Mouse (Mus musculus): ENCODE measurements around the gene Faap20. TPM values are rescaled to one million over a fixed set of nuclear protein-coding genes. Genes with fewer than 3 reads are reported as not detected.

The Faap20 gene
- polyA plus RNA-seq, 1 experiment from 2014 or later = 99.2 TPM

DNA sequence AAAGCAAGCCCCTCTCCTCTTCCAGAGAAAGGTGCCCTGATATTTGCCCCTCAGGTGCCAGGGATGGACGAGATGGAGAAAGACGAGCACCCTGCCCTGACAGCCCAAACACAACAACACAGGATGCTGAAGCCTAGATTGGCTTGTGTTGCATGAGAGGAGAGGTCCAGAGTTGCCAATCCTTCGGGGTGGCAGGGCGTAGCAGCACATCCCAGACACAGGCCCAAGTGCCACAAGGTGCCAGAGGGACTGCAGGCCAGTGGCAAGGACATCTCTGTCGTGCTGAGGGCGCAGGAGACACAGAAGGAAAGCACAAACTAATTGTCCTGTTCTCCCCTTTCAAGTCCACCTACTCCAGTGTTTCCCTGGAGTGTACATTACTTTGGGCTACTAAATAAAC lies 35.4 kb upstream of the Faap20 start:
- no peak overlapping the region for H3K4me2 ChIP-seq
- H3K27me3 ChIP-seq = no peaks in the 10 kb centered on the region
- H3K4me1 ChIP-seq (replicated peaks) = peaks cover 76% of the 10 kb centered on the region
- H3K27ac ChIP-seq = no peak overlapping the region
- H3K36me3 ChIP-seq = peaks cover 31% of the 10 kb centered on the region
- ATAC-seq (ENCODE audit: insufficient number of reproducible peaks, insufficient read depth, low FRiP score, low TSS enrichment, low read depth) = no peak
- 76% methylated on average over 6 of the region's 6 CpGs for WGBS
- peak overlapping the region; percentile 31; the same call in 1 of the 2 replicates for H3K9ac ChIP-seq (replicated peaks)
- H3K9me3 ChIP-seq = no peaks in the 10 kb centered on the region
- no peak overlapping the region for H3K4me3 ChIP-seq (replicated peaks)

DNA sequence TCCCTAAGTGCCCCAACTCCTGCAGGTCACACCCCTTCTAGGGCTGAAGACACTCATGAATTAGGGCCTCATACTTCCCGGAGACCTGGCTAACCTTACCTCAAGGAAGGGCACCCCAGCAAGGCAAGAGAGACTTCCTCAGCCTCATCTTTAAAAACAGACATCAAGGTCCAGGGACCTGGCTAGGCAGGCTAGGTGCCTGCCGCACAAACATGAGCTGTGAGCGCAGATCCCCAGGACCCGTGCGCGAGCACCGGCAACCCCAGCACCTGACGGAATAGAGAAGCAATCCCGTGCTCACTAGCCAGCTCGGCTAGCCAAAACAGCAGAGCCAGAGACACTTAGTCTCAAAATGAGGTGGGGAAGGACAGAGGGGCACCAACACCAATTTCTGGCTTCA lies 34.8 kb upstream of the Faap20 start:
- Histone ChIP-seq H3K4me2 (peak overlapping the region; percentile 28), H3K36me3 (peaks cover 31% of the 10 kb centered on the region), H3K9me3 (no peaks in the 10 kb centered on the region), H3K4me1 (replicated peaks) (peaks cover 76% of the 10 kb centered on the region), H3K9ac (replicated peaks) (no peak overlapping the region), H3K27me3 (no peaks in the 10 kb centered on the region), H3K27ac (no peak overlapping the region), H3K4me3 (replicated peaks) (no peak overlapping the region)
- 70% methylated on average over 10 of the region's 10 CpGs for WGBS
- ATAC-seq (ENCODE audit: insufficient number of reproducible peaks, insufficient read depth, low FRiP score, low TSS enrichment, low read depth) = no peak

DNA sequence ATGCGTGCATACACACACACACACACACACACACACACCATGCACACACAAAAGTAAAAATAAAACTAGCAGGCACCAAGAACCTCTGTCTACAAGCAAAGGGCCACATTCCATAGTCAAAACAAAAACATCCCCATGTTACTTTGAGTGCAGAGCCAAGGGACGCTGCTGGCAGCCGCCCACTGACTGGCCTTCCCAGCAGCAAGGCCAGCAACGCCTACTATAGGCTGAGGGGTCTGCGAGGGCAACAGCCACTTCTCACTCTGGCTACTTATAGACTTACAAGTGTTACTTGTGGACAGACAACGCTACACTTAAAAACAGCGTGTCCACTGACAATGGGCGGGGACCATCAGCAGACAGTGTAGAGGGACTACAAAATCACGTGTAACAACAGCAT lies 34.4 kb upstream of the Faap20 start:
- Histone ChIP-seq H3K4me2 (peak overlapping the region; percentile 28), H3K27ac (no peak overlapping the region), H3K27me3 (no peaks in the 10 kb centered on the region), H3K36me3 (peaks cover 31% of the 10 kb centered on the region), H3K9ac (replicated peaks) (no peak overlapping the region), H3K4me3 (replicated peaks) (no peak overlapping the region), H3K4me1 (replicated peaks) (peaks cover 80% of the 10 kb centered on the region), H3K9me3 (no peaks in the 10 kb centered on the region)
- no peak for ATAC-seq (ENCODE audit: insufficient number of reproducible peaks, insufficient read depth, low FRiP score, low TSS enrichment, low read depth)
- WGBS = 57% methylated on average over 9 of the region's 9 CpGs

DNA sequence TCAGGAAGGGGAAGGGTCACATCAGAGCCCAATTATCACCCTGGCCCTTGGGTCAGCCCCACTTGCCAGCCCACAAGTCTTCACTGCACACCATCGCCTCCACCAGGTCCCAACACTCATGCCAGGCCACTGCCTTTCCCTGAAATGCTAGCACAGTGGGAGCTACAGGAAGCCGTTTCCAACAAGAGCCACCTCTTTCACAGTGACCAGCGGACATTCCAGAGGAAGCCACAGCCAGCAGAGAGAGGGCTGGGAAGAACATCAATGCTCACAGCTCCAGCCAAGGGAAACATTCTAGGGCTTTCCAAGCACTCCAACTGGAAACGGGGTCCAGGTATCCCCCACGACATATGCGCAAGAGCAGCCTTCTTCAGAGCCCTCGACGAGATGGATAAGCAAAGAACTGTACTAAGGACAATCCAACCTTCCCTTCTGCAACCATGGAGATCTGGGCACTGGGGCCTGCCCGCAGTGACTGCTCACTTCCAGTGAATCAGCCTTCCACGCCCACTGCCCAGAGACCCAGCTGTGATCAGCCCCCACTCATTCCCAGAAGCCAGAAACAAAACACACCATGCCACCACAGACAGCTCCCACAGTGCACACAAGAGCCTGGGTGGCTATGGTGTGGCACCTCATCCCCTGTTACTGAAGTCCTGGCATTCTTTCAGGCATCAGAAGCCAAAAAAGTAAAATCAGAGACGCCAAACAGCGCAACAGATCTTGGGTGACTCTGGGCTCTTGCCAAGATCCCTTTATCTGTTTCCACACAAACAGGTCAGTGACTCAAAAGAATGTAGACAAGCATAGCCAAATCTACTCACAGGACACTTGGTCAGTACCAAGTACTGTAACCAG lies 33.6 kb upstream of the Faap20 start:
- Histone ChIP-seq H3K36me3 (peaks cover 24% of the 10 kb centered on the region), H3K27ac (peak overlapping the region; percentile 53; the same call in 1 of the 2 replicates), H3K4me1 (replicated peaks) (peaks cover 88% of the 10 kb centered on the region), H3K9ac (replicated peaks) (no peak overlapping the region), H3K4me3 (replicated peaks) (no peak overlapping the region), H3K27me3 (no peaks in the 10 kb centered on the region), H3K9me3 (no peaks in the 10 kb centered on the region), H3K4me2 (peak overlapping the region; percentile 99)
- WGBS = 66% methylated on average over 12 of the region's 12 CpGs
- no peak for ATAC-seq (ENCODE audit: insufficient number of reproducible peaks, insufficient read depth, low FRiP score, low TSS enrichment, low read depth)

DNA sequence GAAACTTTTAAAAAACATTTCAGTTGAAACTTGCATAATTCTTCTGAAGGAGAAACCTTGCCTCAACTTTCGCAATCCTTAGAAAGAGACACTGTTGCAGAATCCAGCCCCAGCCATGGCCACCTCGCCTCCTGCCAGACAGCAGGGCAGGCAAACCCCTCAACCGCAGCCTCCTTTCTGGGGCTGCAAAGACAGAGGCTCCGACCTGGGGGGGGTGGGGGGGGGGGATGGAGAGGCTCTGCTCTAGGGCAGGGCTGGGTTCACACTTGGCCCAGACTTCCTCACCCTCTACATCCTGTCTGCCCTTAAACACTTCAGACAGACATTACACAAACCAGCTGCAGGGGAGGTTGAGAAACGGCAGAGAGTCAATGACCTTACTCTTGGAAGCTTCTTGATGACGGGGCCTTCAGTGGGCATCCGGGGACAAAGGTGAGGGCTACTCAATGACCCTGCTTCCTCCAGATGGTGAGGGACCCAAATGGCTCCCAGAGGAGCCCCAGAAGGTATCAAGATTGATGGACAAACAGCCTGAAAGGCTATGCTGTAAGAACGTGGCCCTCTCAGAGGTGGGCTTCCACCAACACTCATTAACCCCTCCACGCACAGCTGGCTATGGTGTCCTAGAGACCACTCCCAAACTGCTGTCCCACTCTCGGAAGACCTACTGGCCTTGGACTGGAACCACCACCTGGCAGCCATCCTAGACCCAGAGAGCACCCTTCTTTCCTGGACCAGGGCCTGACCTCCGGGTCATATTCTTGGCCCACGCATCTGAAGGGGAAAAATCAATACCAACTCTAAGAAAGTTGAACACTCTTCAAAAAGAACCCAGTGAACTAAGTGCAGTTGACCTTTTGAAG lies 32.1 kb upstream of the Faap20 start:
- Histone ChIP-seq H3K27me3 (no peaks in the 10 kb centered on the region), H3K9ac (replicated peaks) (no peak overlapping the region), H3K4me3 (replicated peaks) (peak overlapping the region; percentile 96), H3K27ac (peak overlapping the region; percentile 45; the same call in 1 of the 2 replicates), H3K9me3 (no peaks in the 10 kb centered on the region), H3K4me1 (replicated peaks) (peaks cover 87% of the 10 kb centered on the region), H3K4me2 (peak overlapping the region; percentile 99), H3K36me3 (peaks cover 12% of the 10 kb centered on the region; the same call in 1 of the 2 replicates)
- 37% methylated on average over 12 of the region's 12 CpGs for WGBS
- ATAC-seq (ENCODE audit: insufficient number of reproducible peaks, insufficient read depth, low FRiP score, low TSS enrichment, low read depth) = no peak

DNA sequence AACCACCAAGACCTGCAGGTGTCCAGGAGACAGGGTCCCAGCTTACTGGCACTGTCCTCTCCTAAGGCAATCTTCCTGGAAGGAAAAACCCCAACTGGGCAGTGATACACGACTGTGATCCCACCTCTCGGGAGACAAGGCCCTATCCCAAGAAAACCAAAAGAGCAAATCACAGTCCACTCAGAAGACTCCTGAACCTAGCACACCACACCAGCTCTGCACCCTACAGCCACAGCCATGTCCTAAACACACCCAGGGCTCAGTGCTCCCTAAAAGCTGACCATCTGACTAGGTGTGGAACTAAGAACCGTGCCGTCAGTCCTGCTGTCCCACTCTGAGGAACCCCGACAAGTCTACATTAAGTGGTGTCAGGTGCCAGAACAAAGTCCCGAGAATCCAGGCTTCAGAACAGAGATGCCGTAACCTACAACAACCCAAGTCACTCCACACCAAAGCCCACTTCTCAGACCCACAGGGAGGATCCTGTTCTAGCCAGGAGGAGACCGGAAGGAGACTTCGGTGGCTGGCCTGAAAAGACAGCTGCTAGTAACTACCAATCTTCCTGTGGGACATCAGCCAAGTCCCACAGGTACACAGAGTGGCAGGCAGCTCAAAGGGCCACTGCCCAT lies 31.4 kb upstream of the Faap20 start:
- WGBS = 75% methylated on average over 9 of the region's 9 CpGs
- Histone ChIP-seq H3K4me1 (replicated peaks) (peaks cover 80% of the 10 kb centered on the region), H3K9me3 (no peaks in the 10 kb centered on the region), H3K9ac (replicated peaks) (0 out of 2 replicates have a peak overlapping the region, but pooled peaks have one; percentile 97), H3K27ac (peak overlapping the region; percentile 45; the same call in 1 of the 2 replicates), H3K36me3 (peaks cover 8% of the 10 kb centered on the region; the same call in 1 of the 2 replicates), H3K4me2 (peak overlapping the region; percentile 99), H3K27me3 (no peaks in the 10 kb centered on the region), H3K4me3 (replicated peaks) (peak overlapping the region; percentile 96)
- no peak for ATAC-seq (ENCODE audit: insufficient number of reproducible peaks, insufficient read depth, low FRiP score, low TSS enrichment, low read depth)

DNA sequence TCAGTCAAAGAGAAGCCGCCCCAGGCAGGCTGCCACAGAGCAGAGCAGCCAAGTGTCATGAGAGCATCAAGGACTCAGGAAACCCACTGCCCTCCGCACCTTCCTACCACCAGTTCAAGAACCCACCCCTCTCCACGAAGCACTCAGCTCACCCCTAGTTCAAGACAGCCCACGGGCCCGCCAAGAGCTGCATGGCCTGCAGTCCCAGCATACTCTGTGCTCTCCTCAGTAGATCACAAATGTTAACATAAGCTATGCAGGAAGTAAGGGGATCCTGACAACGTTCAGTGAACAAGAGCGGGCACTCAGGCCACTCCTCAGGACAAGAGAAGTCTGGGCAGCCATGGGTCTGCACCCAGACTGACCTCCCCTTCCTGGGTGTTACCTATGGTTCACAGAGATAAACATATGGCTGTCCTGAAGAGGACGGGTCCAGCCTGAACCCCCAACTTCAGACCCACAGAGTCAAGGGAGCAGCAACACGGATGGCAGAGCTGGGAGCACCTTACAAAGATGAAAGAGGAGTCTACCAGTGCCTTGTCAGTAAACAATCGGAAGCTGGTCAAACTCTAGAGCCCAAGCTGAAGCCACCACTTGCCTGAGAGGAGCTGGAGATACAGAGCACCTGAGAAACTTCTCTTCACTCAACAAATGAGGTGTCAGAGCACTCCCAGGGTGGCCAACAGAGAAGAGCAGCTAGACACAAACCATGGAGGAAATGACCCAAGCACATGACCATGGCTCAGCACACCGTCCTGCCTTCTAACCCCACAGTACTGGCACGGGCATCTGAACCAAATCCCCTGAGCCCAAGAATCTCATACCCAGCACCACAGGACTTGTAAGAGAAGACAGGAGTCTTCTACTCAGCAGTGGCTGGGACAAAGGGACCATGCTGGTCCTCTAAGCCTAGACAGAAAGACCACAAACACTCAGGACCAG lies 30.1 kb upstream of the Faap20 start:
- peaks cover 74% of the 10 kb centered on the region for H3K4me1 ChIP-seq (replicated peaks)
- peaks cover 8% of the 10 kb centered on the region; the same call in 1 of the 2 replicates for H3K36me3 ChIP-seq
- 63% methylated on average over 12 of the region's 12 CpGs for WGBS
- H3K9me3 ChIP-seq = no peaks in the 10 kb centered on the region
- H3K4me3 ChIP-seq (replicated peaks) = peak overlapping the region; percentile 96
- peak overlapping the region; percentile 97 for H3K9ac ChIP-seq (replicated peaks)
- no peaks in the 10 kb centered on the region for H3K27me3 ChIP-seq
- peak overlapping the region; percentile 99 for H3K4me2 ChIP-seq
- no peak for ATAC-seq (ENCODE audit: insufficient number of reproducible peaks, insufficient read depth, low FRiP score, low TSS enrichment, low read depth)
- peak overlapping the region; percentile 5; the same call in 1 of the 2 replicates for H3K27ac ChIP-seq

DNA sequence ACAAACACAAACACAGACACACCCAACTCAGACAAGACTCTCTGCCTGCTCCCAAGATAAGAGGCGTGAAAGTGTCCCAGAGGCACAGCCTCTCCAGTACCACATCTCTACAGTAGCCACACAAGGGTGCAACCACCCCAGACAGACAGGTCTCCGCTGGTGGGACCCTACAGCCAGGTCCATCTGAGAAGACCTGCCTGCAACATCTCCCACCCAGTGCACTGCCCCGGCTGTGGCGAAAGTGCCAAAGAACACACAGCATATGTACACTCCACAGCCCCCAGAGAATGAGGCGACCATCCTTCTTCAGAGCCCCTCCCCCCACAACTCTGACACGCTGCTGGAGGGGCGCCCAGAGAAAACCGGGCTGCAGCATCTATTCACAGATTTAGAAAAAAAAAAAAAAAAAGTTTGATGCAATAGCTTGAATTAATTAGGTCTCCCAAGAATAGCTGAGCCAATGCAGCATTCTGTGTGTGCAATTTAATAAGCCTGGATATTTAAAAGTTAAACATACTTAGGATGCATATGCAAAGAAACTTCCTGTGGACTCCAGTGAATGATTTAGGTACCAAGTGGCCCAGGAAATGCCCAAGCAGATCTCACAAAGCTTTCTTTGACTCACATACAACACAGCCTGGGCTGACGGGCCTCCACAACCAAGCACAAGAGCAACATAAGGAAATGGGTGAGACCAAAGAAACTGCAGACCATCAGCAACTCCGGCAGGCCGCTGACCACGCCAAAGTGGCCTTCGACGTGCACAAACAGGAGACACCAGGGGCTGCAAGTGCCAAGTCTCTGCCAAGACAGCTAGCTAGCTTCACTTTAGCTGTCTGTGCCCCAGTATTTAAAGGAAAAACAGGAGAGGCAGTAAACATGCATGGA lies 29.1 kb upstream of the Faap20 start:
- Histone ChIP-seq H3K4me2 (peak overlapping the region; percentile 99), H3K4me3 (replicated peaks) (peak overlapping the region; percentile 96), H3K9ac (replicated peaks) (peak overlapping the region; percentile 97), H3K27ac (no peak overlapping the region), H3K36me3 (peaks cover 8% of the 10 kb centered on the region; the same call in 1 of the 2 replicates), H3K4me1 (replicated peaks) (peaks cover 65% of the 10 kb centered on the region), H3K9me3 (no peaks in the 10 kb centered on the region), H3K27me3 (no peaks in the 10 kb centered on the region)
- ATAC-seq (ENCODE audit: insufficient number of reproducible peaks, insufficient read depth, low FRiP score, low TSS enrichment, low read depth) = no peak
- WGBS = 12% methylated on average over 14 of the region's 14 CpGs

DNA sequence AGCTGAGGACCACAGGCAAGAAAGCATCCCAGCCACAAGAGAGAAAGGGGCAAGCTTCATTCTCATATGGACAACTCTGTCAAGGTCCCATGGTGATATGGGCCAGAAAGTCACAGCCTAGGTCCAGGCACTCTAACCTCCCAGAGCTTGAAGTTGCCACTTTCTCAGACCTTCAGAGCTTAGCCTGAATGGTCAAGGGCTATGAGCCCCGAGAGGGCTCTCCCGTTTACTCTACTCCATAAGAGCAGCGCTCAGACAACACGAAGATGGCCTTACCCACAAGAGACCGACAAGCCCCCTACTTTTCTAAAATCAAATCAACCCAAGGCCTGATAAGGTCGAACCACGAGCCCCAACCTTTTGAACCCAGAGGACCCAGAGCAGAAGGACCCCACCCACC lies 28.5 kb upstream of the Faap20 start:
- Histone ChIP-seq H3K27me3 (no peaks in the 10 kb centered on the region), H3K9ac (replicated peaks) (peak overlapping the region; percentile 97), H3K27ac (no peak overlapping the region), H3K9me3 (no peaks in the 10 kb centered on the region), H3K4me3 (replicated peaks) (peak overlapping the region; percentile 96), H3K36me3 (peaks cover 8% of the 10 kb centered on the region; the same call in 1 of the 2 replicates), H3K4me1 (replicated peaks) (peaks cover 59% of the 10 kb centered on the region), H3K4me2 (peak overlapping the region; percentile 99)
- 2% methylated on average over 7 of the region's 7 CpGs for WGBS
- no peak for ATAC-seq (ENCODE audit: insufficient number of reproducible peaks, insufficient read depth, low FRiP score, low TSS enrichment, low read depth)

All from limb, embryonic 12.5 days (tissue).